Mouse (Mus musculus) hindbrain, embryonic 14.5 days (tissue): ENCODE measurements around the gene Ceacam1. TPM values are rescaled to one million over a fixed set of nuclear protein-coding genes. Genes with fewer than 3 reads are reported as not detected.

ENCODE experiments used
- ATAC-seq: fragments of 200-750 bp; cut with Nextera tagmentation; 2 replicates; pipeline ENCODE4 v1.8.0; 2017; ENCODE audit warnings: moderate number of reproducible peaks, mild to moderate bottlenecking, moderate TSS enrichment, moderate library complexity; ENCODE audit not compliant: low FRiP score
- DNase-seq: peaks from one replicate; pipeline ENCODE4 v3.0.0-alpha.2; 2015; ENCODE audit warnings: low spot score
- H3K27ac ChIP-seq: fragments of 300-500 bp; sonication (generic); 2 replicates; pipeline ENCODE4 v1.5.1; 2014; ENCODE audit warnings: mild to moderate bottlenecking, moderate library complexity
- H3K27me3 ChIP-seq: fragments of 300-500 bp; sonication (generic); 2 replicates; pipeline ENCODE4 v1.6.1; 2014; ENCODE audit warnings: mild to moderate bottlenecking, low read length, mixed read lengths; ENCODE audit not compliant: control insufficient read depth, insufficient read depth
- H3K36me3 ChIP-seq: fragments of 300-500 bp; sonication (generic); replicated peaks from 2 replicates; pipeline ENCODE4 v1.6.1; 2014; ENCODE audit not compliant: control insufficient read depth, insufficient read depth
- H3K4me1 ChIP-seq: fragments of 300-500 bp; sonication (generic); replicated peaks from 2 replicates; pipeline ENCODE4 v1.6.1; 2014; ENCODE audit warnings: antibody characterized with exemption, low read length, mixed read lengths; ENCODE audit not compliant: control insufficient read depth, insufficient read depth
- H3K4me2 ChIP-seq: fragments of 300-500 bp; sonication (generic); replicated peaks from 2 replicates; pipeline ENCODE4 v1.6.1; 2014; ENCODE audit warnings: mild to moderate bottlenecking, moderate library complexity
- H3K4me3 ChIP-seq: fragments of 300-500 bp; sonication (generic); replicated peaks from 2 replicates; pipeline ENCODE4 v1.5.1; 2014; ENCODE audit warnings: mild to moderate bottlenecking, low read length
- H3K9ac ChIP-seq: fragments of 300-500 bp; sonication (generic); 2 replicates; pipeline ENCODE4 v1.6.1; 2014
- H3K9me3 ChIP-seq: fragments of 300-500 bp; sonication (generic); 2 replicates; pipeline ENCODE4 v1.6.1; 2016; ENCODE audit warnings: low read length; ENCODE audit not compliant: control insufficient read depth
- WGBS: fragments of 180-500 bp; shearing (Covaris S2); extraction: QIAGEN DNeasy Blood & Tissue Kit; methylation state at CpG from one replicate; pipeline ENCODE4 v1.1.7; 2014; 5-methylcytosine and 5-hydroxymethylcytosine counted together
- polyA plus RNA-seq: library from polyadenylated mRNA; unstranded; fragments of >200 nt; fragmentation: Nextera tagmentation; extraction: Ambion mirVana; gene quantifications from 2 replicates; pipeline ENCODE4 v1.2.1, GENCODE M21; 2014

The Ceacam1 gene
- polyA plus RNA-seq, 1 experiment from 2014 or later: 0.91 TPM

DNA sequence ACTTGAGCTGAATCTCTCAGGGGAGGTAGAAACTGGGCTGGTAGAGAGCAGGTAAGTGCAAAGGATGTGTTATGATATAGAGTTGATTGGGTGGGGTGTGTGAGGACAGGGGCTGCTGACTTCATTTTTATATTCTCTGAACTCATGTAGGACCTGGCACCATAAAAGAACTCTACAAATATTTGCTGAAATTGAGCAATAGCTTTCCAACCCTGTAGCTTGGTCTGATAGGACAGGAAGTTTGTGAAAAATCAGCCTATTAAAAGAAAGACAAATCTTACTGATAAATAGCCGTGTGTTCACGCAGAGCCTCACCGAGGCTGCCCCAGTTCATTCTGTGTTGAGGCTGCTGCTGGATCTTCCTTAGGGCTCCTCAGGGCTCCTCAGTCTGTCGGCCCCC lies 57.5 kb downstream of the Ceacam1 start:
- no peak for DNase-seq
- WGBS: 92% methylated on average over 4 of the region's 4 CpGs
- no peak for ATAC-seq

GRCm38 (mm10) chr7:25419536-25419935 lies 57.9 kb downstream of the Ceacam1 start:
- H3K36me3 ChIP-seq: no peaks in the 10 kb centered on the region
- 86% methylated on average over 8 of the region's 8 CpGs for WGBS
- ATAC-seq (no peak), DNase-seq (no peak)
- no peak overlapping the region for H3K27ac ChIP-seq
- no peak overlapping the region for H3K9ac ChIP-seq
- H3K9me3 ChIP-seq: no peaks in the 10 kb centered on the region
- H3K4me3 ChIP-seq: no peak overlapping the region
- H3K4me2 ChIP-seq: no peak overlapping the region
- no peaks in the 10 kb centered on the region for H3K4me1 ChIP-seq
- 0 out of 2 replicates have a peak, but pooled peaks cover 4% of the 10 kb centered on the region for H3K27me3 ChIP-seq

More for the DNA sequence above, 57.5 kb downstream of the Ceacam1 start:
- Histone ChIP-seq H3K36me3 (no peaks in the 10 kb centered on the region), H3K4me1 (no peaks in the 10 kb centered on the region), H3K9me3 (no peaks in the 10 kb centered on the region), H3K4me2 (no peak overlapping the region), H3K4me3 (no peak overlapping the region), H3K9ac (no peak overlapping the region), H3K27ac (no peak overlapping the region), H3K27me3 (0 out of 2 replicates have a peak, but pooled peaks cover 4% of the 10 kb centered on the region)

DNA sequence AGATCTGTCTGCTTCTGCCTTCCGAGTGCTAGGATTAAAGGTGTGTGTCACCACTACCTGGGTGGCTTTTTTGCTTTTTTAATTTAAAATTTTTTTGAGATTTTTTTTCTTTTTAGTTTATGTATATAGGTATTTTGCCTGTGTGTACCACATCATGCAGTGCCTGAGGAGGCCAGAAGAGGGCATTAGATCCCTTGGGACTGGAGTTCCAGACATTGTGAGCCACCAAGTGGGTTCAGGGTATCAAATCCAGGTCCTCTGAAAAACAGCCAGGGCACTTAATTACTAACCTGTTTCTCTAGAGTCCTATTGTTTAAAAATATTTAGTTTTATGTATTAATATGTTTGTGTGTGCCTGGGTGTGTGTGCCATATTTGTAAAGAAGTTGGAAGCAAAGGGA lies 59.8 kb downstream of the Ceacam1 start:
- Histone ChIP-seq H3K27ac (no peak overlapping the region), H3K9me3 (no peaks in the 10 kb centered on the region), H3K4me2 (no peak overlapping the region), H3K36me3 (no peaks in the 10 kb centered on the region), H3K27me3 (no peaks in the 10 kb centered on the region), H3K4me1 (no peaks in the 10 kb centered on the region), H3K9ac (no peak overlapping the region), H3K4me3 (no peak overlapping the region)
- no peak for ATAC-seq
- WGBS: 73% methylated on average over 1 of the region's 1 CpGs
- DNase-seq: no peak

DNA sequence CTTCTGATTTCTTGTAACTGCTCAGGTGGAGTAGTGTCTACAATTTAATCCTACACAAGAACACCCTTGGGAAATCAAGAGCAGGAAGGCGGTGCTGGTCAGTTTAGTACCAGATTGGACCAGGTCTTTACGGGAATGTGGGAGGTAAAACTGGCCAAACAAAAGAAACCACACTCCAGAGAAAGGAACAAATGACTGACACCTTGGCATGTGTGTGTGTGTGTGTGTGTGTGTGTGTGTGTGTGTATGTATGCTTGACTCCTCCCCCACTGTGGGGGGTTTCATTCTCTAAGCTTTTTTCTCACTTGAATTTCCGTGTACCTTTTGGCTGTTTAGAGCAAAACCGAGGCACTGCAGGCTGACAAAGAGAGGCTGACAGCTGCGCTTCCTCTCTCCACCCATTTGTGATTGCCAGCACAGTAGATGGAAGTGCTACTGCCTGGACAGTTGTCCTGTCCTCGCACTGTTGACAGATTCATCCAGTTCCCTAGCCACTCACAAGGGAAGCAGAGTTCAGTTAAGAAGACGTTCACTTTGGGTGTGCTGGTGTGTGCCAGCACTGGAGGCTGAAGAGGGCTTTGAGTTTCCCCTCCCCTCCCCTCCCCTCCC lies 64.5 kb downstream of the Ceacam1 start, which contains the start of gene Cxcl17:
Gene Cxcl17 (minus strand): TSS at position 54 of the 609 bp plus-strand sequence.
- Histone ChIP-seq H3K36me3 (no peaks in the 10 kb centered on the region), H3K27me3 (no peaks in the 10 kb centered on the region), H3K4me1 (no peaks in the 10 kb centered on the region), H3K9me3 (no peaks in the 10 kb centered on the region), H3K4me2 (no peak within 1 kb of the TSS), H3K27ac (no peak within 1 kb of the TSS), H3K4me3 (no peak within 1 kb of the TSS), H3K9ac (no peak within 1 kb of the TSS)
- ATAC-seq (no peak), DNase-seq (no peak)
- 46% methylated on average over 7 of the region's 7 CpGs for WGBS

- 87% methylated on average over 3 of the region's 3 CpGs for WGBS
- DNase-seq (no peak), ATAC-seq (no peak)
- Histone ChIP-seq H3K9me3 (no peaks in the 10 kb centered on the region), H3K27ac (no peak overlapping the region), H3K27me3 (no peaks in the 10 kb centered on the region), H3K4me3 (no peak overlapping the region), H3K4me2 (no peak overlapping the region), H3K36me3 (no peaks in the 10 kb centered on the region), H3K9ac (no peak overlapping the region), H3K4me1 (no peaks in the 10 kb centered on the region)
These were observed 65.5 kb downstream of the Ceacam1 start for GRCm38 (mm10) chr7:25411861-25412260.

Other genes with a start within 250 kb of the Ceacam1 start
- 23.4 and 24.1 TPM in 2 replicates for gene Gsk3a, start 239.8 kb downstream of the Ceacam1 start, polyA plus RNA-seq
- gene Erf, start 226.8 kb downstream of the Ceacam1 start, polyA plus RNA-seq: 5.7 and 6.7 TPM in 2 replicates
- 42.5 and 47.5 TPM in 2 replicates for gene Cic, start 209.9 kb downstream of the Ceacam1 start, polyA plus RNA-seq
- gene Pafah1b3, start 179.6 kb downstream of the Ceacam1 start, polyA plus RNA-seq: 523 and 576 TPM in 2 replicates
- gene Prr19, start 176.2 kb downstream of the Ceacam1 start, polyA plus RNA-seq: 4.2 and 5.2 TPM in 2 replicates
- 74.9 and 81.2 TPM in 2 replicates for gene Tmem145, start 171.5 kb downstream of the Ceacam1 start, polyA plus RNA-seq
- 22.0 and 23.8 TPM in 2 replicates for gene Megf8, start 160.4 kb downstream of the Ceacam1 start, polyA plus RNA-seq
- gene Cnfn, start 107.9 kb downstream of the Ceacam1 start, polyA plus RNA-seq: not detected in 2 replicates
- gene Lipe, start 78.9 kb downstream of the Ceacam1 start, polyA plus RNA-seq: 4.6 and 5.7 TPM in 2 replicates
- 0.67 and 0.80 TPM in 2 replicates for gene Cxcl17, start 64.7 kb downstream of the Ceacam1 start, polyA plus RNA-seq
- gene Ceacam2, start 62.3 kb upstream of the Ceacam1 start, polyA plus RNA-seq: 0.21 TPM in 1 of 2 replicates, not detected in the other
- gene Erich4, start 138.3 kb upstream of the Ceacam1 start, polyA plus RNA-seq: not detected in 2 replicates
- gene Dmac2, start 141.8 kb upstream of the Ceacam1 start, polyA plus RNA-seq: 43.3 and 43.8 TPM in 2 replicates
- 0.27 and 0.43 TPM in 2 replicates for gene B3gnt8, start 149.1 kb upstream of the Ceacam1 start, polyA plus RNA-seq
- gene Bckdha, start 181.4 kb upstream of the Ceacam1 start, polyA plus RNA-seq: 33.0 and 37.3 TPM in 2 replicates
- 31.5 and 39.7 TPM in 2 replicates for gene Exosc5, start 181.6 kb upstream of the Ceacam1 start, polyA plus RNA-seq
- 54.1 and 64.8 TPM in 2 replicates for gene Tmem91, start 197.6 kb upstream of the Ceacam1 start, polyA plus RNA-seq
- gene B9d2, start 203.2 kb upstream of the Ceacam1 start, polyA plus RNA-seq: 41.8 and 42.7 TPM in 2 replicates
- 0.82 and 1.1 TPM in 2 replicates for gene Tgfb1, start 209.4 kb upstream of the Ceacam1 start, polyA plus RNA-seq
- 41.9 and 43.5 TPM in 2 replicates for gene Ccdc97, start 241.5 kb upstream of the Ceacam1 start, polyA plus RNA-seq